Mouse (Mus musculus): ENCODE measurements at regions not wholly inside any gene's neighbourhood (a gene's known extent, or its start where the extent isn't known, plus 50 kb on each side); places are given as distances from the start of the nearest gene placed in this dataset.

DNA sequence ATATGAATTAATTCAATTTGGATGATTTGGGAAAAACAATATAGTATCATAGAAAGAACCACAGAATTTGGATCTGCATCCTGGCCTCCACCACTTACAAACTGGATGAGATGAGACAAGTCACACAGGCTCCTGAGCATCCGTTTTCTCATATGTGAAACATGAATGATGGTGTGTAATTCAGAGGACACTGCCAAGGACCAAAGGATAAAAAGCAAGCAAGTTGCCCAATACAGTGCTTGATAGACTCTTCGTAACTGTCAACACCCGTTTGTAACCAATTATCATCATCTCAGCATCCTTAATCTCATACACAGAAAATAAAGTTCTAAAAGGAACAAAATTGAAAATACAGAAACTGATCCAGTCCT lies 305.8 kb downstream of the Fam49a start:
- DNase-seq (ENCODE audit: low read depth, low spot score), result no peak

DNA sequence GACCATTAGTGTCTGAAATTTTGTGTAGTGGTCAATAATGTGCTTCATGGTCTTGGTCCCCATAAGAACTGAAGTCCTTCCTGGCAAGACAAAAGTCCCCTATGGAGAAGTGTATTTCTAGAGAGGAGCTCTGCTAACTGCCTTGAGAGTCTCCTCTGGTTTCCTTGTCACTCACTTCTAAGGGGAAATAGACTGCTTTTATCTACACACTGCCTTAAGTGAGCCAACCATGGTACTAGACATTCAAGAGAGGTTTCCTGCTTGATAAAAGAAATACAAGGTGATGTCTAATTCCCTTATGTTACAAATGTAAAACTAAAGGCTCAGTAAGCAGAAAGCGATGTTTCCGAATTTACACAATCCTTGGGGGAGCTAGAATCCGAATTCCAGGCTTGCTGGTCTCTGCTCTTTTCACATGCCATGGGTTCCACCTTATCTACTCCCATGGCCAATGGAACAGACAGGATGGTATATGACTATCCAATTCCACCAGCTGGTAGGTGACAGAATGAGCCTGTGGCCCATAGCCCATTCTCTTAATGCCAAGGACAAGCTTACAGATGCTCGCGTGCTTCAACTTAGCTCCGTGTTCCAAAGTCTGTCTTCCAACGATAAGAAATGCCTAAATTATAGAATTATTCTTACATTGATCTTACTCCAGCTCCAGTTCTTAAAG lies 305.3 kb downstream of the Fam49a start:
- no peak for DNase-seq (ENCODE audit: low read depth, low spot score)

DNA sequence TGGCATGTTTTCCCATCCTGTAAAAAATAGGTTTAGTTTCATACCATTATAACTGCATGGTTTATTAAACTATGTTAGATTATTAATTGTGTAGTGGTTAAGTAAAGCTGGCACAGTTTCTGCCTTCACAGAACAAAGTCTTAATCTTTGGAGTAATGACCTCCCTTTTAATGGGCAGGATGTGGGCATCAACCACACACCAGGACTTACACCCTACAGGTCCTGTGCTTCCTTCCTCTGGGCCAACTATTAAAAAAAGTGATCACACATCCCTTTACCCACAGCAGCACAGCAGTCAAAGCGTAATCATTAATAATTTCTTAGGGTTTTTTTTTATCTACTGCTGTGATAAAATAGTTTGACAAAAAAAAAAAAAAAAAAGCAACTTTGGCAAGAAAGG lies 300.3 kb downstream of the Fam49a start:
- no peak for DNase-seq (ENCODE audit: low read depth, low spot score)

DNA sequence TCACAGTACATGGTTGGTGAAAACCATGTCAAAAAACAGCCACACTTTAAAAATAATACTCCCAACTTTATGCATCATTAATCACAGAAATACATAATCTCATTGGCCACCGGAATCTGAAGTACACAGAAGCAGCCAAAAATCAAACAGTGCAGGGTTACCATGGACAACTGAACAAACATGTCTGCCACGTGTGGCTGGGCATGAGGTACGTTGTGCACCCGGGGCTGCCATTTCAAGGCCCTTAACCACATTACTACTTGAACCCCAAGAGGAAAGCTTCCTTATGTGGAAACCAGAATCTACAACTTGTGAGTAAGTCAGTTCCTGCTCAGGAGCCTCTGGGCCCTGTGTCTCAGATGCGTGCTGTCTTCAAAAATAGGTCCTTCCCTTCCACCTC lies 289.9 kb downstream of the Fam49a start:
- DNase-seq (ENCODE audit: low read depth, low spot score), result no peak

DNA sequence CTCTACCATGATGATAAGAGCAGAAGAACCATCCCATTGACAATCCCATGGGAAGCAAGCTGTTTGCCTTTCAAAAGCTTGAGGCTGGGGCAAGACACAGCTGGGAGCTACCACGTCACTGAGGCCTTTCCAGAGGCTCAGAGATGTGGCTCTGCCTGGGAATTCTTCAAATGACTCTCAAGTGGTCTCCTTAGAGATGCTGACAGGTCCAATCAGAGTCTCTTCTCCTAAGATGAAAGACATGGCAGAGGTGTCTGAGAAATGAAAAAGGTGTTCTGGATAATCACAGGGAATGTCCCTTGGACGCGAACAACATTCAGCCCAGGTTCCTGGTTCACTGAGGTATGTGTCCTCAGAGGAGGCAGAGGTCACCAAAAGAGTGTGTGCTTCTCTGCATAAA lies 287.7 kb downstream of the Fam49a start:
- no peak for DNase-seq (ENCODE audit: low read depth, low spot score)

DNA sequence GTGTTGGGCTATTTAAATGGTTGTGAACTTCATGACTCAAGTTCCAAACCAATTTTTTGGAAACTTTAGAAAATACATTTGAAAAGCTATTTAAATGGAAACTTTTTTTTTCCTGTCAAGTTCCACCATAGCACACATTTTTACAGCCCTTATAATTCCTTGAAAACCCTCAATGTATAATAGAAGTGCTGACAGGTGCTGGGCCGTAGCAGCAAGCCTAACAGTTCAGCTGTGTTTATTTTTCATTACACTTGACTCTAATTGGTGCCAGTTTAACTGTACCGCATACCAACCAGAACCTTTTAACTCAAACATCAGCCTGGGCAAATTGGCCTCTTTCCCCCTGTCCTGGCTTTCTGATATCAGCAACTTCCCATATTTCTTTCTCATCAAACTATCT lies 286.7 kb downstream of the Fam49a start:
- DNase-seq (ENCODE audit: low read depth, low spot score), result no peak

DNA sequence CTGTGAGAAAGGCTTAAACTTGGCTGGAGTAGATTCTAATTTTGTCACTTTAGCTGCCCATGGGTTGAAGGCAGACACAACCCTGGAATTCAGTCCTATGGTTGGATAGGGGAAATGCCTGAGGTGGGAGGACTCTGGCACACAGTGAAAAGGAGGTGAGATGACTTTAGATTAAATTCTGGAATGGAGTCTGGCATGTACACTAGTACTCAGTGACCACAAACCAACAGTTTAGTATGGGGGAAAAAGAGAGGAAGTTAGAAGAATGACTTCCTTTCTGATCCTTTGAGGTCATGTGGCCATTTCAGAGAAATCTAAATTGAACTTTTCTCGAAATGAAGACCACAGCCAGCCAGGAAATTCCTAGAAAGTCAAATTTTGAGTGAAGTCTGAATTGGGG lies 285.5 kb downstream of the Fam49a start:
- no peak for DNase-seq (ENCODE audit: low read depth, low spot score)

DNA sequence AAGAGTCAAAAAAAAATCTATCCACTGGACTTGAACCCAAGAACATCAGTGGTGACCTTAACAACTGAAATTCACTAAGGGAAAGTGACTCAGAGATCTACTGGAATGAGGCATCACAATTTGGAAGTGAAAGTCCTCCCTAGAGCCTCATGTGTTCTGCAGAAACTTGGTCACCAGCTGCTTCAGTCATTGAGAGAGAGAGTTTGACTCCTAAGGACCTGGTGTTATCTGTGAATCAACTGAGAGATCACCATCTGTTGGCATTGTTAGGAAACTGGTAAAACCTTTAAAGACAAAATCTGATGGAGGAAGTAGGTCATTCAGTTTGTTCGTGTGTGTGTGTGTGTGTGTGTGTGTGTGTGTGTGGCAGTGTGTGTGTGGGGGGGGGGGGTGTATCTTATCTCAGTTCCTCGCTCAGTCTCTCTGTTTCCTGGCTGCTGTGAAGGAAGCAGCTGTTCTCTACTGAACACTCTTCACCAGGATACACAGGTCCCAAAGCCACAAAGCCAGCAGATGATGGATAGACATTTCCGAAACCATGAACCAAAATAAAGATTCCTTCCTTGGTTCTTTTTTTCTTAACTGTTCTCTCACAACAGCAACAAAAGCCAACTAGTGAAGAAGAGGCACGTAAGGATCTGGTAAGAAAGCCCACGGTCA lies 284.6 kb downstream of the Fam49a start:
- DNase-seq (ENCODE audit: low read depth, low spot score), result no peak

DNA sequence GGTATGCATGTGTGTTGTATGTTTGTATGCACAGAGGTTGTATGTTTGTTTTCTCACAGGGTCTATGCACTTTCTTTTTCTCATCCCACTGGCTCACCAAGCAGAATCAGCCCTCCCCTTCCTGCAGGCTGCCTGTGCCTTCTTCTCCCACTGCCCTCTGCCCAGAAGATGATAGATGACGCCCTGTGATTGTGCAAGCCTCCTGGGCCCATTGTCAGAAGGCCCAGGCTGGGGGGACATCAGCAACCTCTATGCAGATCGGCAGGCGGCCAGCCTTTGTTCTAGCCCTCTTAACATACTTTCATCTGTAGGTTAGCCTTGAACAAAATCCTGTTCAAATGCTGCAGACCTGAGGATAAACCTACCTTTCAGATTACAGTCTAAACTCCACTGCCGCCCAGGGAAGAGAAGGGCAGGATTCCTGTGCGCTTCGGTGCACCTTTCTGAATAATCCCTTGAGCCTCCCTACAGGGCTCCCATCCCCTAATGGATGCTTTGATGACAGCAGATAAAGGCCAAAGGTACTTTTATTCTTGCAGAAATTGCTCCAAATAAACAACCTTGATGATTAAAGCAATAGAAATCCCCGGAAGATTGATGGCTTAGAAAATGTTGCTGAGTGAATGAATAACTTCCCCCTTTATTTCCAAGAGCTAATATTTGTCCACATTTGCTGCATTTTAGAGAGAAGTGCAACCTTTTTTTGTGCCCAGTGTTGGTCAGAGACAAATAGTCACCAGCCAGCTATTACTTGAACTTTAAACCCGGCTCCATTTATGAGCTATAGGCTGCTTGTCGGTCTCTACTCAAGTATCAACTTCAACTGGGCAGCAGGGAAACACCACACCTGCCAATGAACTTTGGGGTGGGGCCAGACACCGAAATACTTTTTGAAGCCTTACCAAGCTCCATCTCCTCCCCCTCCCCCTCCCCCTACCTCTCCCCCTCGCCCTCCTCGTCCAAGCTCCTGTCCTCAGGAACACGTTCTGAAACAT lies 279.4 kb downstream of the Fam49a start:
- no peak for DNase-seq (ENCODE audit: low read depth, low spot score)

DNA sequence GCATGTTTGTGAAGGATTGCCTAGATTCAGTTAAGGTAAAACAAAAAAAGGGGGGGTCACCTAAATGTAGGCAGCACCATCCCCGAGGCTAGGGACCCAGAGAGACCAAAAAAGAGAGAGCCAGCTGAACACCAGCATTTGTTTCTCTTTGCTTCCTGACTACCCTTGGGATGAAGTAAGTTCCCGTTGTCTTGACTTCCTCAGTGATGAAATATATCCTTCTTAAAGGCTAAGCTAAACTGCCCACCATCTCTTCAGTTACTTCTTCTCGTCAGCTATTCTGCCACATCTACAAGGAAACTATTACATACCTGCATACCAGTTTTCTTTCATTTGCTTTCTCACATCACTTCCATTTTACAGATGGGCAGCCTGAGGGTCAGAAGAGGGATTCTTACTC lies 277.4 kb downstream of the Fam49a start:
- DNase-seq (ENCODE audit: low read depth, low spot score), result no peak

DNA sequence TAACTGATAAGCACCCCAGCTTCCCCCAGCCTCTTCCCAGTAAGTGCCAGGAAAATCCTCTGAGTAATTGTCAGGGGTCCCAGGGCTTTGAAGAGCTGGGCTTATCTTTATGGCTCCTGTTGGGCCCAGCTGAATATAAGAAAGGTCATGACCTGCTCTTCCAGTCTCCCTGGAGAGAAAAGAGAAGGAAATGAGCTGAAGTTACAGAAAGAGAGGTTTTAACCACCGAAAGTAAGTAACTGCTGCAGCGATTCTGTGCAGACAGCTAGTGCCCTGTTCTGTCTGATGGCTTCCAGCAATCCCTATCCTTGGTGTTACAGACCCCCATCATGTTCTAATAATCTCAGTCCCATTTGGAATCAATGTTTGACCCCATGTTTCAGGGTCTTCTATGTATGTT lies 272.8 kb downstream of the Fam49a start:
- no peak for DNase-seq (ENCODE audit: low read depth, low spot score)

DNA sequence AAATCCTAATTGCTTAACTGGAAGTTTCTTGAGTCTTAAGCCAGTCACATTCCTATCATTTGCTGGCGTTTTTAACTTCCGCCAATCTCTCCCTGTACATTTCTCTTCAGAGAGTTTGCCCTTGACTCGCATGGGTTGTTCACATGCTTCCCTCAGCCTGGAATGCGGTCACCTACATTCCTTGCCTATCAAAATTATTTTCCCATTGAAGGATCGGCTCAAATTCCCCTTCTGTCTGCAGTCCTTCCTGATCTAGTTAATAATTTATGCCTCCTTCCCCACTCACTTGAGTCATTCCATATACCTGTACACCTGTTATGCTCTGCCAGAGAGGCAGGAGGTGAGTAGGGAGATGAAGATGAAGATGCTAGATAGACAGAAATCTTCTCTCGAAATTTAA lies 268.9 kb downstream of the Fam49a start:
- no peak for DNase-seq (ENCODE audit: low read depth, low spot score)

DNA sequence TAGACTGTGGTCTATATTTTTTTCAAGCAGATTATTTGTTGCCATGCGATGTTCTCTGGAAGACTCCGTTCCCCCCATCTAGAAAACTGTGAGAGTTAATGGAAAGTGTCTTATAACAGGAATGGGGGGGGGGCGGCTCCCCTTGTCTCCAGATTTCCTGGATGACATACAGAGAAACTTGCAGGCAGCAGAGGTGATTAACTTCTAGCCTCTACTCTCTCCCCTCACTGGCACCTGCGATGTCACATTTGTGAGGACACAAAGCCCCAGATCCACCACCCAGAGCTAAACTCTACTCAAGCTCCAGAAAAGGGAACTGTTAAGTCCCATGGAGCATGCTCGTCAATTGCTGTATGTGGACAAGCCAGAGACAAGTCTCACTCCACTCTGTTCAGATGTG lies 267.6 kb downstream of the Fam49a start:
- DNase-seq (ENCODE audit: low read depth, low spot score), result no peak

DNA sequence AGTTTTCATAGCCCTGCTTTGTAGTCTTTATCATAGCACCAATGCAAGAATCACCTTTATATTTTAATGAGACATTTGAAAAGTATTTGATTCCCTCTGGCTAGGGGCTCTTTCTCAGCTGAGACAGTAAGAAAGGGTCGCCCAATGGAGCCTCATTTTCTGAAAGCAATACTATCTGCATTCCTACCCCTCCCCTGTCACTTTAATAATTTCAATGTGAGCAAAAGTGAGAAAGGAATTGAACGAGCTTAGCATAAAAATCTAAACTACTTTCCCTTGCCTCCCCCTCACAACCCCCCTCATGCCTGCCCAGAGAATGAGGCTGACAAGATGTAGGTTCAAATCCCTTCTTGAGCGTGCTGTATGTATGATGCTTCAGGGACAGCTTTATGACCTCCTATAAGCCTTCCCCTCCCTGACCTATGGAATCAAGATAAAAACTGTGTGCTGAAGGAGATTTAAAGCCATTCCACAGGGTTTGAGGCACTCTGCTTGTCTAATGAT lies 266.6 kb downstream of the Fam49a start:
- no peak for DNase-seq (ENCODE audit: low read depth, low spot score)

DNA sequence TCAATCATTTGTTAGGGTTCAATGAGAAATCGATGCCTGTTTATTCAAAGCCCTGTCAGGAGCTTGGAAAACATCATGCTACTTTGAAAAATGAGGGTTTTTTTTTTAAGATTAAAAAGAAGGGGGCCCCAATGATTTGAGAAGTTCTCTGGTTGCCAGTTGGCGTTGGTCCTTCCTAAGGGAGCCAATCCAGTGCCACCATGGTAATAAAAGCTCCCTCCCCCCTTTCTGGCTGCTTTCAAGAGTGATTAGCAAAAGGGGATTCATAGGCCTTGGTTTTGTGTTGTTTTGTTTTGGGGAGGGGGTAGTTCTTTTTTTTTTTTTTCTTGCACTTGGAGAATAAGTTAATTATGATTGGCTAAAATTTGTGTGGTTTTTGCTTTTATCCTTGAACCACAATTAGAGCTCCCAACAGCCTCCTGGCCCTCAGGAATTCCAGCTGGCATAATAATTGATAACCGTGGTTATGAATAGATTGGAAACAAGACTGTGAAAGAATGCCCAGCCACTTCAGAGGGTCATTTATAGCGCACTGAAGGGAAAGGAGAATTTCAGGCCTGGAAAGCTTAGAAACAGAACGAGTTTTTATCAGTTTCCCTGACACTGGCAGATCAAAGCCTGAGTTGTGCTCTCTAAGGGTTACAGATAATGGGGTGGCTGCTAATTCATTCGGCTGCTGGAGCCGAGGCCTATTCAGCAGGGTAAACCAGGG lies 266.0 kb downstream of the Fam49a start:
- DNase-seq (ENCODE audit: low read depth, low spot score), result no peak

DNA sequence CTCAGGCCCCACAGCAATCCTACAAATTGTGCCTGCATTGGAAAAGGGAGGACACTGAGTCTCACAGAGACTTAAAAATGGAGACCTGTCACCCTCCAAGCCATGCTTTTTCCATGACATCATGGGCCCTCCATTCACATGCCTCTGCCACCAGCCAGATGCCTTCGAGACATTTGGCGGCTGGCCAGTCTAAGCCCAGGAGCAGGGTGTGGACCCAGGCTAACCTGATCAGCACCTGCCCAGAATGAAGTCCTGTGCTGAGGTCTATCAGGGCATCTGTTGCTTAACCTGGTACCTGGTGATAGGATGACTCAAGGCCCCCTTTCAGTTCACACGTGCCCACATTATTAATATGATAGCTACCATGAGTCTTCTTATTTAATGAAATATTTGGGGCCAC lies 265.4 kb downstream of the Fam49a start:
- DNase-seq (ENCODE audit: low read depth, low spot score), result no peak

DNA sequence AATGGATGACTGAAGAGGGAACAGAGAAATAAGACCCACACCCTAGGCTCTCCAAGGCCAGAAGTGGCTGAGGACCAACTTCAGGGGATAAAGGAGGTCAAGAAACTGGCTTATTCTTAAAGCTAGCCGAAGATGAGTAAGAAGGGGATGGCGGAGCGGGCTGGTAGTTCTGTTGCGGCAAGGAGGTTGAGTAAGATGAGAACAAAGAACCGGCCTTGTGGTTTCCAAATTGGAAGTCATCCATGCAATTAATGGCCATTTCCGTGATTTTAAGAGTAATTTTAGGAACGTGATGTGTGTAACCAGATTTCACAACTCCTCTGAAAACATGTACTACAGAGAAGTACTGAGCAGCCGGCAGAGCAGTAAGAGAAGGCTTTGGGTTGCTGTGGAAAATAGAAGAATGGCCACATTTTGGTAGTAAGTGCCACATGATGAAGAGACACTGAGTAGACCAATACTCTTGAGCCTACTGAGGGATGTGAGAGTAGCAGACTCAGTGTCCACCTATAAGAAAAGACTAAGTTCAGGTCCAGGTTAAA lies 258.4 kb downstream of the Fam49a start:
- DNase-seq (ENCODE audit: low read depth, low spot score), result no peak

DNA sequence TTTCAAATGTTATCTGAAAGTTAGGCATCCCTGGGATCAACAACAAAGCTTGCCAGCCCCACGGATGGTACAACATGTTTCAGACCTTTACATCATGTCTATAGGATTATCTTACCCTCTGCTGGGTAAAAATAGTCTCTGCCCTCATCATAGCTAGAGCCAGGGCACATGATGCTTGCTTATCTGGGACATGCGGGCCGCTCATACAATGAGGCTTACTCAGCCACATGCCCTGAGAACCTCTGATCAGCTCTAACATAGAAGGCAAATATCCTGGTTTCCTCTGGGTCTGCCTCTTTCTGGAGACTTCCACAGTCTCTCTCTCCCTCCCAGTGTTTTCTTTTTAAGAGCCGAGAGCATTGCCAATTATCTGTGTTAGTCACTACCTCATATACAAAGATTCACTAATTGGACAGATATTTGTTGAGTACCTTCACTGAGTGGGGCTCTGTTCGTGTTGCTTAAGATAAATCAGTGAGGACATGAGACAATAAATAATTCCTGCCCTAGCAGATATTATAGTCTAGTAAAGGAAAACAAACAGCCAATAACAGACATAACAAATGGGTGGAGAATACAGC lies 256.6 kb downstream of the Fam49a start:
- no peak for DNase-seq (ENCODE audit: low read depth, low spot score)

DNA sequence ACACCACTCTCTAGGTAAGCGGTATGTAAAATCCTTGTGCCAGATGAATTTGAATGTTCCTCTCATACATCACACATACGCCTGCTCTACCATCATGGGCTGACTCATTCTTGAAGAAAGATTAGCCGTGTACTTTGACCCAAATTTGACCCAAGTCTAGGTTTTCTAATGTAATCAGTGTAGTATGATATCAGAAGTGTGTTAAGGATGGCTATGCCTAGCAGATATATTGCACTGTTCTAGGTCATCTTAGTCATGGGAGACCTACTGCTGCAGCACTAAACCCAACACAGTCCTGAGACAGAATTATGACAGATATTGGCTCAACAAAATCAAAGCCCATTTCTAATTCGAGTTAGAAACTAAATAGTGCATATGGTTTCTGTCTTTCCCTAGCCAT lies 255.1 kb downstream of the Fam49a start:
- no peak for DNase-seq (ENCODE audit: low read depth, low spot score)

DNA sequence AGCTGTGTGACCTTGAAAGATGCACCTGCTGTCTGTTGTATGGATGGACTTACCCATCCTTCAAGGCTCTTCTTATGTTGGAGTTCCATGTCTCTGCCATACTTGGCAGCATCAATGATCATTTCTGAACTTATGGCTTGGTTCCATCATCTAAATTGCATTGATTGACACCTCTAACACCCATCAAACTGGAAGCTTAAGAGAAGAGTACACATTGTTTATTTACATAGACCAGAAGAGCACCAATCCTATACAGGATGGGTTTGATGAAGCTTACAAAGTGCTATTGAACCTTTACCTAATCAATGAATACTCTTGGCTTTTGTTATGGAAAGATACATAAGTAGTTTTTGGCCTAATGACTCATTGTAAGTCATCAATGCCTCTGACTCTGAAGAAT lies 248.8 kb downstream of the Fam49a start:
- DNase-seq (ENCODE audit: low read depth, low spot score), result no peak
